Mouse (Mus musculus): ENCODE data around the gene Gpr83. TPM values are rescaled to one million over a fixed set of nuclear protein-coding genes. Genes with fewer than 3 reads are reported as not detected.

The Gpr83 gene
- polyA plus RNA-seq, 1 experiment from 2014 or later: not detected

DNA sequence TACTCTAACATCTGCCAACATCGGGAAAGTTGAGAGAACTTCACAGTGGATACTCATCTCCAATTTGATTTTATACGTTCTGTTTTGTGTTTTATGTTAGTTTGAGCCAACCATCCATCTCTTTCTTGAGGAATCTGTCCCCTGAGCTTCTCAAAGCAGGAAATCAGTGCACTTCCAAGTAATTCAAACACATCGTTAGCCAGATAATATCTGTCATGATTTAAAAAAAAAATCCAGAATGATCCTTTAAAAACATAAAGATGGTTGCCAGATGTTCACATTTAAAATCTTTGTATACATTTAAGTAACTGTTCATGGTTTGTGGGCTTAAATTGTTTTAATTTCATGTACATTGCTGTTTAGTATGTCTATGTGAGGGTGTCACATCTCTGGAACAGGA, 45.9 kb downstream of the Gpr83 start:
- in situ Hi-C loops (cut with MboI; ENCODE audit: low pct_unique_long_range_greater_than_20kb): no loop called here
- TF ChIP-seq CTCF (IDR thresholded peaks at IDR 0.05): no peak

DNA sequence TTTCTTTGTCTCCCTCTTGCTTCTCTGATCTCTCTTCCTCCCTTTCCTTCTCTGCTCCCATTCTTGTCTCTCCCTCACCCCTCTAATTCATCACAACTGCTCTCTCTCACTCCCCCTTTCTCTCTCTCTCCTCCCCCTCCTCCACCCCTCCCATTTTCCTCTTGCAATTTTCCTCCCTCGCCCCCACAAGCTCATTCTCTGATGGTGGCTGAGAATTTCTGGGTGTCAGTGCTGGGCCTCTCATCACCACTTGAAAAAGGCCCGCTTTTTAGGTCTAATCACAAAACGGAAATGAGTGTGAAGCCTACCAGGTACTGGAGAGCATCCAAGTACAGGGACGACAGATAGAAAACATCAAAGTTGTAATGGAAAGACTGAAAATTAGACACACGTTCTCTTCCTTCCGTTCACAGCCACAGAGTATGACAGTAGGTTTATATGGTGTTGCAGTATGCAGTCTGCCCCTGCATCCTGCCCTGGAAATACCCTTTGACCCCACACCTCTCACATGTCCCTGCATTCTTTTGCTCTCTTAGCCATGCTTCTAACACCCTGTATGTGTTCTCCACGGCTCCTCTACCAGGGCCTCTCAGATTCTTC, 47.9 kb downstream of the Gpr83 start:
- in situ Hi-C loops (cut with MboI; ENCODE audit: low pct_unique_long_range_greater_than_20kb): no loop called here
- POLR2A ChIA-PET: no interaction called here
- H3K27me3 ChIP-seq: peaks cover 25% of the 10 kb centered on the region
- DNase-seq (ENCODE audit: low read depth, low spot score) (no peak), ATAC-seq (no peak)
- TF ChIP-seq CTCF (IDR thresholded peaks at IDR 0.05): no peak
- CTCF ChIA-PET: no interaction called here

More for the DNA sequence above, 45.9 kb downstream of the Gpr83 start:
- DNase-seq (ENCODE audit: low read depth, low spot score) (no peak), ATAC-seq (no peak)
- CTCF ChIA-PET: interaction anchor here (1.4 kb wide), 1 partner anchor 34 kb away, joined by 3 read pairs; no protein-coding TSS in a partner anchor
- peaks cover 14% of the 10 kb centered on the region for H3K27me3 ChIP-seq
- POLR2A ChIA-PET: no interaction called here

DNA sequence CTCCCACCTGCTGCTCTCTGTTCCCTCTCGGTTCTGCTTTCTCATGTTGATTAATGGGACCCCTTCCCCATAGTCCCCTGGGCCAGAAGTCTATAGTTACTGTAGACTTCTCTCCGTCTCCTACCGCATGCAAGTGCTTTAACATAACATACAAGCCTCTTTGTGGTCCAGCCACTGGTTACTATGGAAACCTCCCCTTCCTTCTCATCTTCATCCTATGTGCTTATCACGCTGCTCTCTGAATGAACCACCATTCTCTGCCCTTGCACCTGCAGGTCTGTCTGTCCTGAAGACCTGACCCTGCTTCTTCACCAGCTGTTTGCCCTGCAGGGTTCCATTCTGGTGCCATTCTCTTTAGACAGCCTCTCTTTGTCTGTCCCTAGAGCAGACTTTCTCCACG, 50.0 kb downstream of the Gpr83 start:
- peaks cover 19% of the 10 kb centered on the region for H3K27me3 ChIP-seq
- DNase-seq (ENCODE audit: low read depth, low spot score): no peak
- CTCF ChIA-PET: no interaction called here
- no peak for ATAC-seq
- in situ Hi-C loops (cut with MboI; ENCODE audit: low pct_unique_long_range_greater_than_20kb): no loop called here
- TF ChIP-seq CTCF (IDR thresholded peaks at IDR 0.05): no peak
- POLR2A ChIA-PET: no interaction called here

DNA sequence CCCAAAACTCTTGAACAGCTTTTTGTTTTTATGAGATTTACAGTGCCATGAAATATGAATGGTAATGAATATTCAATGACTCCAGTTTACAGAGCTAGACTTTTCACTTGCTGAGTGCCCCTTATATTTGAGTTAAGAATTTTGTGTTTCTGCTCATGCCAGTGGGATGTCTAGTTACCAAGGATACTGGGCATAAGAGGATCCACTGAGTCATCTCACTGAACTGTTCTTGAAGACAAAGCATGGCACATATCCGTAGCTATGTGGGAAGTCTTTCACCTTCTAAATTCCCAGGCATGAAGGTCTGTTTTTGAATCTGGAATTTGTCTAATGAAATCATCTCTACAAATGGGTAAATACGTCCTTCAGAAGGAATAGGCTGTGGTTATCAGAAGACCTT, 52.0 kb downstream of the Gpr83 start:
- DNase-seq (ENCODE audit: low read depth, low spot score) (no peak), ATAC-seq (no peak)
- peaks cover 12% of the 10 kb centered on the region for H3K27me3 ChIP-seq
- ChIA-PET POLR2A (no interaction called here), CTCF (no interaction called here)
- no peak for TF ChIP-seq CTCF (IDR thresholded peaks at IDR 0.05)
- in situ Hi-C loops (cut with MboI; ENCODE audit: low pct_unique_long_range_greater_than_20kb): no loop called here

DNA sequence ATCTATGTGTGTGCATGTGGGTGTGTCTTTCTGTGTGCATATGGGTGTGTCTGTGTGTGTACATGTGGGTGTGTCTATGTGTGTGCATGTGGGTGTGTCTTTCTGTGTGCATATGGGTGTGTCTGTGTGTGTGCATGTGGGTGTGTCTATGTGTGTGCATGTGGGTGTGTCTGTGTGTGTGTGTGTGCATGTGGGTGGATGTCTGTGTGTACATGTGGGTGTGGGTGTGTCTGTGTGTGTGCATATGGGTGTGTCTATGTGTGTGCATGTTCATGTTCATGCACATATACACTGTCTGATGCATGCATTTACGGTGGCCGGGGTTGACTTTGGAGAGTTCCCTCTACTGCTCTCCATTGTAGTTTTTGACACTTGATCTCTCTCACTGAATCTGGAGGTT, 57.7 kb downstream of the Gpr83 start:
- in situ Hi-C loops (cut with MboI; ENCODE audit: low pct_unique_long_range_greater_than_20kb): no loop called here
- DNase-seq (ENCODE audit: low read depth, low spot score) (no peak), ATAC-seq (no peak)
- no peak for TF ChIP-seq CTCF (IDR thresholded peaks at IDR 0.05)
- peaks cover 1% of the 10 kb centered on the region for H3K27me3 ChIP-seq
- ChIA-PET CTCF (no interaction called here), POLR2A (no interaction called here)

DNA sequence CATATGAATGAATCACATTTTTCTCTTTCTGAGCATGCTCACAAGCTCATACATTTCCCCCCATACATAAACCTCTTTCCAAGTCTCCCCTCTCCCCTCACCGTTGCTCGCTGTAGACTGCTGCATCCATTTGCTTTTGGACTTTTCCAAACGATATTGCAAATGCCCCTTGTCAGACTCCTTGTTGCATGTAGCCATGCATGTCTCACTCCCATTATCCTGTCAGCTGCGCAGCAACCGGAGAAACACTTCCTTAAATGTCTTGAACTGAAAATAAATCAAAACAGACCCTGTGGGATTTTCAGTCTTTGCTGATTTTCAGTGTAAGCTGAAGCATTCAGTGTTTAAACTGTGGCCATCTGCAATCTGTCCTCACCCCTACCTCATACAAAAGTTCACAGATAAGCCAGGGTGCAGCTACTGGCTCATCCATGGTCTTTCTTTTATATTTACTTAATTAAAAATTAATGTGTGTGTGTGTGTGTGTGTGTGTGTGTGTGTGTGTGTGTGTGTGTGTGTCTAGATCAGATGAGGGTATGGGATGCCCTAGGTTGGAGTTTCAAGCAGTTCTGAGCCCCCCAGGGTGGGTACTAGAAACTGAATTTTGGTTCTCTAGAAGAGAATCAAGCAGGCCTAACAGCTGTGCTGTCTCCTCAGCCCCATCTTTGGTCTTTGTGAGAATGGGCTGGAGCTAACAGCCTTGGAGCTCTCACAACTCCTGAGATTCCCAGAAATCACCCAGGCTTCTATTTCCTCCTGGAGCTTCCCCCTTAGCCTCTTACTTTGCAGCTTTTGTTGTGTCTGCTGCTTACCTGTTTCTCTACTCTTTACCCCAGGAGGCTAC, 59.0 kb downstream of the Gpr83 start:
- DNase-seq (ENCODE audit: low read depth, low spot score) (no peak), ATAC-seq (no peak)
- in situ Hi-C loops (cut with MboI; ENCODE audit: low pct_unique_long_range_greater_than_20kb): no loop called here
- TF ChIP-seq CTCF (IDR thresholded peaks at IDR 0.05): no peak
- ChIA-PET POLR2A (no interaction called here), CTCF (interaction anchor here (1.0 kb wide), 1 partner anchor 19 kb away, joined by 3 read pairs; no protein-coding TSS in a partner anchor)
- H3K27me3 ChIP-seq: no peaks in the 10 kb centered on the region

Other genes starting within 250 kb of the Gpr83 start
- gene Amotl1, start 215.2 kb upstream of the Gpr83 start, polyA plus RNA-seq (2021): 44.1 TPM
- 0.17 TPM for gene Piwil4, start 119.5 kb upstream of the Gpr83 start, polyA plus RNA-seq (2021)
- 0.03 TPM for gene Fut4, start 107.8 kb upstream of the Gpr83 start, polyA plus RNA-seq (2021)
- gene 1700012B09Rik, start 89.2 kb upstream of the Gpr83 start, polyA plus RNA-seq (2021): not detected
- 16.5 TPM for gene Mre11a, start 75.6 kb upstream of the Gpr83 start, polyA plus RNA-seq (2021)
- gene Ankrd49, start 75.4 kb upstream of the Gpr83 start, polyA plus RNA-seq (2021): 13.5 TPM
- not detected for gene Izumo1r, start 43.7 kb downstream of the Gpr83 start, polyA plus RNA-seq (2021)
- 12.0 TPM for gene Panx1, start 185.3 kb downstream of the Gpr83 start, polyA plus RNA-seq (2021)

Data from Patski (cell line).